Mouse (Mus musculus): Measurements from ENCODE around the gene Ddx10.
A peak's percentile ranks its signal among the peaks of the same experiment; 100 is the strongest.
"Not testable (repeated sequence)": the region's sequence is repeated elsewhere in the genome, so short reads cannot be mapped to it uniquely, and the experiment has no call there.

Ddx10 gene

GRCm38 (mm10) chr9:53144266-53144665 lies 103.6 kb downstream of the Ddx10 start:
- peak; percentile 36 for DNase-seq (ENCODE audit: low spot score)

- DNase-seq (ENCODE audit: low spot score): no peak
Observed at GRCm38 (mm10) chr9:53143508-53143907, 104.3 kb downstream of the Ddx10 start.

- DNase-seq (ENCODE audit: low spot score): not testable (repeated sequence)
Observed at GRCm38 (mm10) chr9:53142424-53142823, 105.4 kb downstream of the Ddx10 start.

DNA sequence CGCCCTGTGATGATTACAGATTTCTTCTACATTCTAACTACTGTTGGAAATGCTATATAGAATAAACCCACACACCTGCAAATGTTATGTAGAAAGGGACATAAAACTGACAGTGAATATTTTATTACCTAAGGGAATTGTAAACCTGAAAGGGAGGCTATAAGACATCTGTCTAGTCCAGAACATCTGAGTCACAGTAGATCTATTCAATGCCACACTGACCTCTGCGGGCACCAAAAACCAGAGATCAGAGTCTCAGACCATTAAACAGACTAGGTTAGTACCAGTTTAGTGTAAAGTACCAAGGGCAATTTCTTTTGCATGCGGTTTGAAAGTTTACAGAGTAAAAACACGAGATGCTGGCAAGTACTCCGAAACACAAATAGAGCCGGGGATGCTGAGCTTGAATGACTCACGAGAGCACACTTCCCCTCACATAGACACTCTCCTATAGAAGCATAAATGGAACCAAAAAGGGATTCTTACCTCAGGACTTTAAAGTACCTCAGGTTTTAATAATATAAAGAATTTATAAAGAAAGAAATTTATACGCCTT lies 107.2 kb downstream of the Ddx10 start:
- no peak for DNase-seq (ENCODE audit: low spot score)

GRCm38 (mm10) chr9:53132826-53133225 lies 115.0 kb downstream of the Ddx10 start:
- DNase-seq (ENCODE audit: low spot score): no peak

DNA sequence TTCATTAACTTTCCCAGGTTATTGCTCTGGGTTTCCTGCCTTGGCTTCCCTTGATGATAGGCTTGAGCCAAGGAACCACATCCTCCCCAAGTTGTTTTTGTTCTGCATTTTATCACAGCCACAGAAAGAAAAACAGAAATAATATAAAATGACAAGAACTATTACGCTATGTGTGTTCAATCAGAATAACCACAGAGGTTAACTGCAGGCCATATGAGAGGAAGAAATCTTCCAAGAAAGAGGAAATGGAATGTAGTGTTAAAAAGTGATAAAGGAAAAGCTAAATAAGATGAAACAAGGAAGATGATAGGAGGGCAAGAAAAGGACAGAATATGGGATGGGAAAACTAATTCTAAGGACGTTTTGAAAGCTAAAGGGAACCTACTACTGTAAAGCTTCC lies 117.4 kb downstream of the Ddx10 start:
- no peak for DNase-seq (ENCODE audit: low spot score)

DNA sequence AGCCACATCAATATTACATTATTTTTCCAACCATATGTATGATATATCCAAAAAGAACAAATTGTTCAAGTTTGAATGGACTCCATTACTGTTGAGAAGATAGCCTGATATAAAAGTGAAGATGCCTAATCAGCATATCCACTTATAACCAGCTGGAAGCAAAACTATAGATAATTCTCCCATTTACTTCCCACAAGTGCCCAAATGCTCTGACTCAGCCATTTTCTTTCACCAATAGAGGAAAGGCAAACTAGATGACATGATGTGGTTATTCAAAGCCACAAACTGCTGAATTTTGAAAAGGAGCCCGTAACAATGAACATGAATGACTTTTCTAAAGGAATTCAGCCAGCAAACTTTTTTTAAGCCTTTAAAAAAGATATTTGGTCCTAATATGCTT lies 146.8 kb downstream of the Ddx10 start:
- no peak for DNase-seq (ENCODE audit: low spot score)

GRCm38 (mm10) chr9:53095319-53096165 lies 152.3 kb downstream of the Ddx10 start:
- no peak for DNase-seq (ENCODE audit: low spot score)

GRCm38 (mm10) chr9:53094536-53094935 lies 153.3 kb downstream of the Ddx10 start:
- no peak for DNase-seq (ENCODE audit: low spot score)

DNA sequence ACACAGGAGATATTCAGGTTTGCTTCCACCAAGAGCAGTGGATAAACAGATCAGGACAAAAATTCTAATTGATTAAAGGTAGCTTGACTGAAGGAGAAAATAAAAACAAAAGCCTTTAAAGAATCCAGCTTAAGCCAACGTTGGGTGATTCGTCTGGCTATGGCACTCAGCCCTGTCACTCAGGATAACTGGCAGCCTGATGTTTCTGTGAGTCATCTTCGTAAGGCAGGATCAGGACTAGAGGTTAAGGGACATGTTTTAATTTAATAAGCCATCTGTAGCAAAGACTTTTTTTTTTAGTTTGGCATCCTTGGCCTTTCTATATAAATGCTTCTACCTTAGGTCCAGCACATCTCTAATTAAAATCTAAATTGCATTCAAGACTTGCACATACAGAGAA lies 170.2 kb downstream of the Ddx10 start:
- DNase-seq (ENCODE audit: low spot score): no peak

GRCm38 (mm10) chr9:53075931-53076330 lies 171.9 kb downstream of the Ddx10 start:
- DNase-seq (ENCODE audit: low spot score): no peak

- no peak for DNase-seq (ENCODE audit: low spot score)
Observed at GRCm38 (mm10) chr9:53074443-53074842, 173.4 kb downstream of the Ddx10 start.

- DNase-seq (ENCODE audit: low spot score): no peak
Observed at GRCm38 (mm10) chr9:53073576-53074112, 174.2 kb downstream of the Ddx10 start.

- no peak for DNase-seq (ENCODE audit: low spot score)
Observed at GRCm38 (mm10) chr9:53072088-53072487, 175.8 kb downstream of the Ddx10 start.

- no peak for DNase-seq (ENCODE audit: low spot score)
Observed at GRCm38 (mm10) chr9:53070875-53071524, 176.9 kb downstream of the Ddx10 start.

- DNase-seq (ENCODE audit: low spot score): no peak
Observed at GRCm38 (mm10) chr9:53068166-53068565, 179.7 kb downstream of the Ddx10 start.

DNA sequence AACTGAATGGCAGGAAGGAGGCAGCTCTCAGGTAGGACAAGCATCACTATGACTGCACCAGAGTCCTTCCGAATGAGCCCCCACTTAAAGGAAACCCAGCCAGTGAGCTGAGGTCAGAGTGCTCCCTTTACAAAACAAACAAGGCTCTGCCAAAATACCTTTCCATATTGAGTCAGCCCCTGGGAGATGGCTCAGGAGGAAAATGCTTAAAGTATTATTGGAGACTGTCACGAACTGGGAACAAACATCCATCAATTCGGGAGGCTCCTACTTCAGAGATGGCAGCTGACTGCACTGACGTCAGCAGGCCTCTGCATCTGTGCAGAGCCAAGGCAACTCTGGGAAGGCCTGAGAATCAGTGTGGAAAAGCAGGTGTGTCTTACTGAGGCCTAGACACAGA lies 181.4 kb downstream of the Ddx10 start:
- DNase-seq (ENCODE audit: low spot score): no peak

GRCm38 (mm10) chr9:53065028-53065427 lies 182.8 kb downstream of the Ddx10 start:
- DNase-seq (ENCODE audit: low spot score): no peak

DNA sequence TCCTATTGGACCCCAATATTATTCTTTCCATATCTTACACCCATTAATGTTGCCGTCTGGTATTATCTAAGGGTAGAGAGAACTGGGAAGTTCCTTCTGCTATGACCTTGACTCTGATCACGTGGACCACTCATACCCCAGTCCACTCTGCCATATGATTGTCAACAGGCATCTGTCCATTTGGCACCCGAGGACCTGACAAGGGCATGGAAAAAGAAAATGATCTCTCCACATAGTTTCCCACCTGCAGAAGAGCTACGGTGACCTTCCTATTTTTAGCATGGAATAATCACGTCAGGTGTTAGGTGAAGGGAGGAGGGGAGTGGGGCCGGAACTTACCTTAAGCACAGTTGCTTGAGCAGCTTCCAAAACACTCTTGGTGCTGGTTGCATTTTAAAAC lies 183.3 kb downstream of the Ddx10 start:
- DNase-seq (ENCODE audit: low spot score): no peak

GRCm38 (mm10) chr9:53055306-53055705 lies 192.5 kb downstream of the Ddx10 start:
- DNase-seq (ENCODE audit: low spot score): no peak

All from ovary, postnatal 14 days (tissue).